Mouse (Mus musculus) brown adipose tissue, adult 24 weeks (tissue): ENCODE results near the gene Zfyve28. TPM values are rescaled to one million over a fixed set of nuclear protein-coding genes. Genes with fewer than 3 reads are reported as not detected.

Experiments used
- H3K27ac ChIP-seq: fragments of 200-500 bp; replicated peaks from 2 replicates; pipeline ENCODE4 v1.5.1; 2012; ENCODE audit warnings: low read depth, mild to moderate bottlenecking, low read length
- H3K4me1 ChIP-seq: fragments of 200-500 bp; 2 replicates; pipeline ENCODE4 v1.6.1; 2012; ENCODE audit warnings: low read length, mixed read lengths; ENCODE audit not compliant: control insufficient read depth, insufficient read depth, insufficient read length
- H3K4me3 ChIP-seq: fragments of 200-500 bp; 2 replicates; pipeline ENCODE4 v1.5.1; 2012; ENCODE audit warnings: low read depth, mild to moderate bottlenecking, low read length, moderate library complexity; ENCODE audit not compliant: insufficient read depth
- polyA plus RNA-seq: library from polyadenylated mRNA; stranded (reverse); fragments of >200 nt; gene quantifications from 2 replicates; pipeline ENCODE4 v1.2.4, GENCODE M21; 2012; ENCODE audit not compliant: missing spikeins, insufficient read depth, insufficient read length

Gene Zfyve28
- polyA plus RNA-seq, 1 experiment, result 1.2 TPM

DNA sequence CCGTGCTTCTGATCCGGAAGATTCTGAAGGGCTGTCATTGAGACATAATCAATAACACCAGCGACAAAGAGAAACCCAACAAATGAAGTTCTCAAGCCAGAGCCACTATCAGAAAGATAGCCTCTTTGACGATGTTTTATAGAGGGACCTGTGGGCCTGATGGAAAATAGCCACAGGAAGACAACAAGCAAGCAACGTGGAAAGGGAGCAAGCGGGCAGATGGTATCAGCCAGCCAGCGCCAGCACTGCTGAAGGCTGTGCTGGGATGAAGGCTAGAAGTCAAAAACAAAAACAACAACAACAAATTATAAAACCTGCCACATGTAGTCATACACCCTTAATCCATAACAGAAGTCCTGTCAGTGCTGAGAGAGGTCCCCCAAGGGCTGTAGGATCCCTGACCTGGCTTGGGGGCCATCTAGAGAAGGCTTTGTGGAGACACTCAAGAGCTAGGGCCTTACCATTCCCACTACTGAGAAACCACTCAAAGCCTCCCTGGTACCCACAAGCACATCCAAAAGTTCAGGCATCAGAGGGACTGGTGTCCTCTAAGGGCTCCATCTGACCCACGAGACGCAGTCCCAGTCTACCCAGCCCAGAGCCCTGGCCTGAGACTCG, 13.5 kb downstream of the Zfyve28 start:
- Histone ChIP-seq H3K4me1 (no peaks in the 10 kb centered on the region), H3K4me3 (no peak overlapping the region), H3K27ac (no peak overlapping the region)

- no peak overlapping the region for H3K4me3 ChIP-seq
- H3K4me1 ChIP-seq, result no peaks in the 10 kb centered on the region
- no peak overlapping the region for H3K27ac ChIP-seq
Measured at GRCm38 (mm10) chr5:34274268-34274667, 14.0 kb downstream of the Zfyve28 start.

GRCm38 (mm10) chr5:34273251-34273681, 15.0 kb downstream of the Zfyve28 start:
- Histone ChIP-seq H3K4me3 (no peak overlapping the region), H3K4me1 (no peaks in the 10 kb centered on the region), H3K27ac (no peak overlapping the region)

- Histone ChIP-seq H3K27ac (no peak overlapping the region), H3K4me3 (no peak overlapping the region)
Measured at GRCm38 (mm10) chr5:34271743-34272142, 16.5 kb downstream of the Zfyve28 start.

DNA sequence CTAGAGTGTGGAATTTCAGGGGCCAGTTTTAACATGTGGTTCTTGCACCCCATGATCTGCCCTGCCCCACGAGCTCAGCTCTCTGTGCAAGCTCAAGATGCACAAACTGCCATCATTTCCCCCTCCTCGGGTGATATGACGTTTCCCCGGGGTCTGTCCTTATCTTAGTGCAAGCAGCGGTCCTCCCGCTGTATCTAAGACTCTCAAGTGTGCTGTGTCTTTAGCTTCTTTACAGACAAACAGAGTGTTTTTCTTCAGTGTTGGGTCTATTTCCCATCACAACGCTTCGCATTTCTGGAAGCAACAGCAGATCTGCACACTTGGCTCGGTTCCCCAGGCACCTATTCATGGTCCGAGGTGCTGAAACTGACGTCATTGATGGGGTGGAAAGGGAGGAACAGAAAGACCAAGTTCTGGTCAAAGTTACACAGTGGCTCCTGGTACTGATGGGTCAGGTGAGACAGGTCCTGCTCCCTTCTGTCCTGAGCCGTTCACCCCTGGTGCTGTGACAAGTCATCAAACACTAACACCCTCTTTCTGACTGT, 18.3 kb downstream of the Zfyve28 start:
- Histone ChIP-seq H3K27ac (no peak overlapping the region), H3K4me3 (no peak overlapping the region), H3K4me1 (no peaks in the 10 kb centered on the region)

More at GRCm38 (mm10) chr5:34271743-34272142, 16.5 kb downstream of the Zfyve28 start:
- no peaks in the 10 kb centered on the region for H3K4me1 ChIP-seq

- no peak overlapping the region for H3K4me3 ChIP-seq
- H3K27ac ChIP-seq, result no peak overlapping the region
- no peaks in the 10 kb centered on the region for H3K4me1 ChIP-seq
Measured at GRCm38 (mm10) chr5:34269197-34269920, 18.9 kb downstream of the Zfyve28 start.

- H3K4me3 ChIP-seq, result no peak overlapping the region
- no peak overlapping the region for H3K27ac ChIP-seq
Measured at GRCm38 (mm10) chr5:34266065-34266464, 22.2 kb downstream of the Zfyve28 start.

DNA sequence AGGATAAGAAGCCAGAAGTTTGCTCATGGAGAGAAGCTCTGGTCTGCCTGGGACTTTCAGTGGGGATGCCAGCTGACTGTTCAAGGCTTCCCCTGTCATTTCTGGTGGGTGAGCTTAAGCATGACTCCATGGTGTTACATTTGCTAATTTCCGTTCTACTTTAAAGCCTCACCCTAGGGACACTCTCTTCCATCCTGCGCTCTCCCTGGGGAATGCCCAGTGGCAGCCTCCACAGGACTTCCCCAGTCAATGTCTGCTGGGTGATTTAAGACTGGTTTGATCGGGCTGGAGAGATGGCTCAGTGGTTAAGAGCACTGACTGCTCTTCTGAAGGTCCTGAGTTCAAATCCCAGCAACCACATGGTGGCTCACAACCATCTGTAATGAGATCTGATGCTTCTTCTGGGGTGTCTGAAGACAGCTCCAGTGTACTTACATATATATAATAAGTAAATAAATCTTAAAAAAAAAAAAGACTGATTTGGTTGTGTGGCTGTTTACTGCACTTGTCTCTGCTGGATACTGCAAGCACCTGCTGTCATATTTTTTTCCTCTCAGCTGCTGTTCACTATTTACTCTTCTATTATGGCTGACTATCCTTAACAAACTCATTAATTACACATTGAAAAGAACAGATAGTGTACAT, 29.0 kb downstream of the Zfyve28 start:
- Histone ChIP-seq H3K27ac (no peak overlapping the region), H3K4me3 (no peak overlapping the region), H3K4me1 (no peaks in the 10 kb centered on the region)

More at GRCm38 (mm10) chr5:34266065-34266464, 22.2 kb downstream of the Zfyve28 start:
- H3K4me1 ChIP-seq, result no peaks in the 10 kb centered on the region

DNA sequence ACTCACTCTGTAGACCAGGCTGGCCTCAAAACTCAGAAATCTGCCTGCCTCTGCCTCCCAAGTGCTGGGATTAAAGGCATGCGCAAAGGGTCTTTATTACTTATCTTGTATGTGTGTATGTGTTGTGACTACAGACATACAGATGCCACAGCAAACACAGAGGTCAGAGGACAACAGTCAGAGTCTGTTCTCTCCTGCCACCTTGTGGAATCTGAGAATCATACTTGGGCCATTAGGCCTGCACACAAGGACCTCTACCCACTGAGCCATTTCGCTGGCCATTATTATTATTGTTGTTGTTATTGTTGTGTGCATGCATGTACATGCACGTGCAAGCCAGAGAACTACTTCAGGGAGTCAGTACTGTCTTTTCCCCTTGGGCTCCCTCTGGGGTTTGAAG, 33.1 kb downstream of the Zfyve28 start:
- H3K4me3 ChIP-seq, result no peak overlapping the region
- H3K27ac ChIP-seq, result no peak overlapping the region
- no peaks in the 10 kb centered on the region for H3K4me1 ChIP-seq

DNA sequence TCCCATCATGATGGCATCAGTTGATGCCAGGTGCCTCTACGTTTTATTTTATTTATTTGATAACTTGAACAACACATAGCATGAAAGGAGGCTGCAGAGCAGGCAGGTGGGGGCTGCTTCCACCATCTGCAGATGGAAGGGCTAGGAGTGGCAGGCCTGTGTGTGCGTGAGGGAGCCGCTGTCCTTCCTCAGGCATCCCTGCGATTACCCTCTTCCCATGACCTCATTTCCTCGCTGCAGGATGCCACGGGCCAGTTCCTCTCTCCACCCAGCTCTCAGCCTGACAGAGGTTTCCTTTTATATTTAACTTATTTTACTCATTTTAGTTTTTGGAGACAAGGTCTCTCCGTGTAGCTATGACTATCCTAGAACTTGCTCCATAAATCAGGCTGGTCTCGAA, 33.9 kb downstream of the Zfyve28 start:
- no peaks in the 10 kb centered on the region for H3K4me1 ChIP-seq
- no peak overlapping the region for H3K4me3 ChIP-seq
- no peak overlapping the region for H3K27ac ChIP-seq

GRCm38 (mm10) chr5:34252967-34253519, 35.2 kb downstream of the Zfyve28 start:
- Histone ChIP-seq H3K4me3 (no peak overlapping the region), H3K4me1 (no peaks in the 10 kb centered on the region), H3K27ac (no peak overlapping the region)

DNA sequence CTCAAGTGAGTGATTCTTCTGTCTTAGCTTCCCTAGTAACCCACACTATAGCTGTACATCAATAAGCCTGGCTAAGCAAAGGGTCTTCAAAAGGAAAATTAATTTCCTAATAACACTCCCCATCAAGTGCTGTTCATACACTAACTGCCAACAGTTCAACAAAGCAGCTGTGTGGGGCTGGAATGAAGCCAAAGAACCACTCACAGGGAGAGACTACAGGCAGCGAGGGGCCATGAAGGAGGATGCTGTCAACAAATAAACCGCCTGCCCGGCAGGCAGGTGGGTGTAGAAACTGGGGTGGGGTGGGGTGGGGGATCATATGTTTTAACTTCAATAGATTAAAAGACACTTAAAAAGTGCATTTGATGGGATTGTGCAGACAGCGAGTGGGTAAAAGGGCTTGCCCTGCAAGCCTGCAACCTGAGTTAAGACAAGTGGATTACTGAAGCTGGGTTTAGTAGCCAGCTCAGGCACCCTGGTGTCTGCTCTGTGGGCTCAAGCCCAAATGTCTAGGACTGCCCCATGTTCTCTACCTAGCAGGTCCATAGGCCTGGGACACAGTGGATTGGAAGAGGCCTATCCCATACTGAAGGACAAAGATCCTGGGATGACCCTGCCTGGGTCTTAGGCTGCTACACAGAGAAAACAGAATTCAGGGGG, 35.8 kb downstream of the Zfyve28 start:
- Histone ChIP-seq H3K27ac (no peak overlapping the region), H3K4me1 (no peaks in the 10 kb centered on the region), H3K4me3 (no peak overlapping the region)

DNA sequence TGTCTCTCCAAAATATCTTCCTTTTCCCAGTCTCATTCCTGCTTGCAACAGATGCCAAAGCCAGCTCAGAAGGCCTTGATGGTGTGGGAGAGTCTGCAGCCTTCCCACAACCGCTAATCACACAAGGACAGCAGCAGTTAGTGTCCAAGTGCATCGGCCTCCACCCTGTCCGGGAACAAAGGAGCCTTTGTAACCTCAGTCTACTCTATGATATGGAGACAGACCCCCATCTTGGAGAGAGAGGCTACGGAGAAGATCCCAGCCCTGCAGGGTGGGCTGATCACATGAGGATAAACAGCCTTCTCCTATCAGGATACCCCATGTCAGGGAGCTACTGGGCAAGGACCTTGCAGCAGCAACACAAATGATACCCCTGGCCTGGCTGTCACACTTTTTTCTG, 36.5 kb downstream of the Zfyve28 start:
- H3K4me1 ChIP-seq, result no peaks in the 10 kb centered on the region
- H3K4me3 ChIP-seq, result no peak overlapping the region
- no peak overlapping the region for H3K27ac ChIP-seq

DNA sequence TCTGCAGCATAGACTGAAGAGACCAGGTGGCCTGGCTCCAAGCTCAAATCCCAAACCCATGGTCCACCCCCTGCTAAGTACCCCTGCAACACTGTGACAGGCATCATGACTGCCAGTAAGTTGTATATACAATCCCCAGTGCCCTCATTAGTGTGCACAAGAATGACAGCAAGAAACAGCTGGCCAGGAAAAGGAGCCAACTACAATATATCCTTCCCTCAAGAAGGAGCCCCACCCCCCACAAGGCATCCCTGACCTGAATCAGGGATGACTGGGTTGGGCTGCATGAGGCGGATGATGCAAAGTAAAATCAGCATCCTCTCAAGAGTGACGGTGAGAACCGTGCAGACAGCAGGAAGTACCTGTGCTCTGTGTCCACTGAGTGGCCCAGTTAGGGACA, 38.2 kb downstream of the Zfyve28 start:
- H3K4me3 ChIP-seq, result no peak overlapping the region
- no peaks in the 10 kb centered on the region for H3K4me1 ChIP-seq
- no peak overlapping the region for H3K27ac ChIP-seq

DNA sequence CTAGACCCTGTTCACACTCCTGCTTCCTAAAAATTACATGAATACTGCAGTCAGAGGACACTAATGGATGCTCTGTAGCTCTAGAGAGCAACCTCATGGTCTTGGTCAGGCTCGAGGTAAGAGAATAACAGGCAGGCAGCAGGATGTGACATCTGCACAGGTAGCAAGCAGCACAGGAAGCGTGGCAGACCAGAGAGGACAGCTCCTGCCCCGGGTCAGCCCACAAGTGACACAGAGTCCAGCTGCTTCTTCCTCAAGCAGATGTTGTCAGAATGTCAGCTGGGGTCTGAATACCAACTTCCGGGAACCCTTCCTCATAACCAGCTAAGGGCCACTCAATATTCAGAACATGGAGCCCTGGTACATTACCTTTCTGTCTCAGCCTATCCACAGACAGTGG, 39.1 kb downstream of the Zfyve28 start:
- Histone ChIP-seq H3K27ac (no peak overlapping the region), H3K4me3 (no peak overlapping the region), H3K4me1 (no peaks in the 10 kb centered on the region)
